ENCODE assay signal across 15 mouse cellular contexts in the genomic region with DNA sequence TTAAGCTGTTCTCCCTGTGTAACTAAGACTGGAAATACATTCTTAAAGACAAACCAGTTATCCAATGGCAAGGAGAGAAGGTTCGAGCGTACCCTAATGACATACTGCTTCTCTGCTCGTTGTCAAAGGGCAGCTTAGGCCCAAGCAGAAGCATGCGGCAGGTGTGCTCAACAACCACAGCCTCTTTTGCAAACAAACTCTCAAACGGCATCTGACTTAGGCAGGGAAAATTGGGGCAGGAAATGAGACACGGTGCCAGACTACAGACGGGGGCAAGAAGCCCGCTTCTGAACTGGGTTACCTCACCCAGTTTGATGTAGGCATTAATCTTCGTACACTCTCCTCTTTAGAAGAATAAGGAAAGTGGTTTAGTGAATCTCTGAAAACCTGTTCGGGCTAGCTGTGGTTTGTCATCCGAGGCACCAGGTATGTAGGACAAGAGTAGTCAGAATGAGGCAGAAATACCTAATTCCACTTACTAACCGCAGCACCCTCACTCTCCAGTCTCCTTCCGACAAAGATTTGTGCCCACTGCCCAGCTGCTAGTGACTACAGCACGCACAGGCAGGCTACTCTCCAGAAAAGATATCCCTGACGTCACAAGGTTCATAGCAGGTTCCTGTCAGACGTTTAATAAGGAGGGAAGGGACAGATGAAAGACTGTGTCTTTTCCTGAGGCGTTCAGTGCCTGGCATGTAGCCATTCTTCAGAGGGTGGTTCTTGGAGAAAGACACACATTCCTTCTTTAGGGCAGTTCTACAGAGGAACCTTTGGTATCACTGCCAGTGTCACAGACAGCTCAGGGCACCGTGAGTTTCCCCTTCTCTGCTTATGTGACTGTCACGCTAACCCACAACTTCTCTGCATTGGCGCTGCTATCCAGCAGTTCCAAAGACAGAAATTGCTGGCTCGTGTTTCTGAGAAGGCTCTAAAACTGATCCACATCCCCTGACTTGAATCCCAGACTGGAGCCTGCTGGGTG.
DNase-seq lines count a peak whose midpoint lies in the region; ATAC-seq and TF ChIP-seq lines count a peak whose summit lies in the region.
"Had no signal": no experiment of that assay in that cellular context is flagged by ENCODE, and none has a peak within 500 bp of the region (broad histone marks: within the 10 kb centered on the region; RNA-seq: fewer than 3 reads in every experiment).

No protein-coding gene starts in this region.

- WGBS in limb, embryonic 12.5 days: 42% methylated on average over 21 of the region's 21 CpGs
- 55% methylated on average over 21 of the region's 21 CpGs for WGBS in limb, embryonic 10.5 days
- 33% methylated on average over 21 of the region's 21 CpGs for WGBS in limb, embryonic 15.5 days
- WGBS in thymus, adult 2 months: 35% methylated on average over 21 of the region's 21 CpGs
- 70% methylated on average over 21 of the region's 21 CpGs for WGBS in liver, embryonic 11.5 days

- ATAC-seq in CD4-positive, CD25-positive, alpha-beta regulatory T cell, adult 4 months: no peak
- no peak for ATAC-seq in limb, embryonic 12.5 days (ENCODE audit: insufficient number of reproducible peaks, insufficient read depth, low FRiP score, low TSS enrichment, low read depth)
- no peak for ATAC-seq in limb, embryonic 15.5 days (ENCODE audit: insufficient number of reproducible peaks, low FRiP score, low TSS enrichment, low read depth)
- ATAC-seq in liver, embryonic 11.5 days (replicated peaks; ENCODE audit: low FRiP score): no peak
- ATAC-seq: forebrain, embryonic 15.5 days had no signal

- no peak overlapping the region for H3K4me2 ChIP-seq in limb, embryonic 12.5 days
- H3K4me2 ChIP-seq in limb, embryonic 15.5 days: no peak overlapping the region
- no peak overlapping the region for H3K4me2 ChIP-seq in liver, embryonic 11.5 days
- H3K4me2 ChIP-seq: embryonic facial prominence, embryonic 12.5 days; forebrain, embryonic 15.5 days; liver, embryonic 15.5 days; midbrain, embryonic 11.5 days had no signal

- peak; percentile 24 for DNase-seq in CD4-positive, CD25-positive, alpha-beta regulatory T cell, adult 2 months (ENCODE audit: low read depth, low spot score)
- DNase-seq in limb, embryonic 10.5 days (ENCODE audit: low spot score): no peak
- peak; percentile 52 for DNase-seq in thymus, adult 2 months
- DNase-seq in liver, embryonic 11.5 days (ENCODE audit: low spot score): no peak
- DNase-seq in kidney, postnatal 14 days: no peak
- DNase-seq: adrenal gland, postnatal 10 days; gastrocnemius, postnatal 36 days; heart, postnatal 10 days had no signal

- H3K4me1 ChIP-seq in limb, embryonic 12.5 days (replicated peaks): peaks cover 24% of the 10 kb centered on the region
- H3K4me1 ChIP-seq in limb, embryonic 10.5 days: peaks cover 23% of the 10 kb centered on the region
- H3K4me1 ChIP-seq in limb, embryonic 15.5 days: peaks cover 12% of the 10 kb centered on the region
- peaks cover 25% of the 10 kb centered on the region for H3K4me1 ChIP-seq in thymus, adult 2 months (replicated peaks; ENCODE audit: control insufficient read depth, insufficient read depth, low read length)
- H3K4me1 ChIP-seq in liver, embryonic 11.5 days (replicated peaks; ENCODE audit: control insufficient read depth, insufficient read depth, low read length): peaks cover 1% of the 10 kb centered on the region; the same call in 1 of the 2 replicates
- H3K4me1 ChIP-seq: liver, embryonic 15.5 days had no signal

- H3K36me3 ChIP-seq in limb, embryonic 12.5 days: no peaks in the 10 kb centered on the region
- no peaks in the 10 kb centered on the region for H3K36me3 ChIP-seq in limb, embryonic 10.5 days
- H3K36me3 ChIP-seq in limb, embryonic 15.5 days: no peaks in the 10 kb centered on the region
- H3K36me3 ChIP-seq in thymus, adult 2 months (ENCODE audit: control insufficient read depth, insufficient read depth, low read length): no peaks in the 10 kb centered on the region
- H3K36me3 ChIP-seq in liver, embryonic 11.5 days (ENCODE audit: control insufficient read depth, insufficient read depth, low read length): no peaks in the 10 kb centered on the region
- H3K36me3 ChIP-seq: embryonic facial prominence, embryonic 12.5 days; forebrain, embryonic 15.5 days; liver, embryonic 15.5 days had no signal

- H3K27ac ChIP-seq in limb, embryonic 12.5 days: peak overlapping the region; percentile 37; the same call in 1 of the 2 replicates
- no peak overlapping the region for H3K27ac ChIP-seq in limb, embryonic 10.5 days
- H3K27ac ChIP-seq in limb, embryonic 15.5 days: peak overlapping the region; percentile 54
- peak overlapping the region; percentile 89 for H3K27ac ChIP-seq in thymus, adult 2 months (ENCODE audit: control insufficient read depth, insufficient read depth, low read length)
- no peak overlapping the region for H3K27ac ChIP-seq in liver, embryonic 11.5 days (ENCODE audit: low read depth, low read length)
- H3K27ac ChIP-seq: embryonic facial prominence, embryonic 12.5 days; forebrain, embryonic 15.5 days; liver, embryonic 15.5 days had no signal

- no peak overlapping the region for H3K4me3 ChIP-seq in limb, embryonic 12.5 days (replicated peaks)
- H3K4me3 ChIP-seq in limb, embryonic 10.5 days: no peak overlapping the region
- H3K4me3 ChIP-seq in limb, embryonic 15.5 days: no peak overlapping the region
- H3K4me3 ChIP-seq in thymus, adult 2 months (ENCODE audit: control insufficient read depth, insufficient read depth, low read length): no peak overlapping the region
- no peak overlapping the region for H3K4me3 ChIP-seq in liver, embryonic 11.5 days (ENCODE audit: low read depth, low read length)
- H3K4me3 ChIP-seq: embryonic facial prominence, embryonic 12.5 days; forebrain, embryonic 15.5 days; liver, embryonic 15.5 days had no signal

- H3K27me3 ChIP-seq in limb, embryonic 12.5 days: peaks cover 11% of the 10 kb centered on the region; the same call in 1 of the 2 replicates
- H3K27me3 ChIP-seq in limb, embryonic 10.5 days (ENCODE audit: low read depth, poor library complexity, severe bottlenecking): no peaks in the 10 kb centered on the region
- no peaks in the 10 kb centered on the region for H3K27me3 ChIP-seq in limb, embryonic 15.5 days
- H3K27me3 ChIP-seq in thymus, adult 2 months (ENCODE audit: control insufficient read depth, insufficient read depth, low read length): no peaks in the 10 kb centered on the region
- H3K27me3 ChIP-seq in liver, embryonic 11.5 days (replicated peaks; ENCODE audit: control insufficient read depth, insufficient read depth, low read length): no peaks in the 10 kb centered on the region
- H3K27me3 ChIP-seq: embryonic facial prominence, embryonic 12.5 days; forebrain, embryonic 15.5 days; liver, embryonic 15.5 days had no signal

- TF ChIP-seq CTCF in thymus, adult 2 months (IDR thresholded peaks at IDR 0.05; ENCODE audit: borderline replicate concordance, control insufficient read depth, extremely low read depth, insufficient read depth, low read length, poor library complexity): no peak

- H3K9me3 ChIP-seq in limb, embryonic 12.5 days: no peaks in the 10 kb centered on the region
- no peaks in the 10 kb centered on the region for H3K9me3 ChIP-seq in limb, embryonic 10.5 days (replicated peaks)
- no peaks in the 10 kb centered on the region for H3K9me3 ChIP-seq in limb, embryonic 15.5 days
- H3K9me3 ChIP-seq in liver, embryonic 11.5 days (ENCODE audit: control insufficient read depth, low read length): no peaks in the 10 kb centered on the region
- H3K9me3 ChIP-seq: embryonic facial prominence, embryonic 12.5 days; forebrain, embryonic 15.5 days; liver, embryonic 15.5 days had no signal

- H3K9ac ChIP-seq in limb, embryonic 12.5 days (replicated peaks): no peak overlapping the region
- no peak overlapping the region for H3K9ac ChIP-seq in limb, embryonic 15.5 days
- no peak overlapping the region for H3K9ac ChIP-seq in liver, embryonic 11.5 days (ENCODE audit: low read depth, low read length)
- H3K9ac ChIP-seq: embryonic facial prominence, embryonic 12.5 days; forebrain, embryonic 15.5 days; liver, embryonic 15.5 days had no signal

- TF ChIP-seq POLR2A in thymus, adult 2 months (IDR thresholded peaks at IDR 0.05; ENCODE audit: control insufficient read depth, extremely low read depth, insufficient read depth, low read length, poor library complexity): 0 out of 2 replicates have a peak, but pooled peaks have one; percentile 38

Comparison
In these comparisons a context has a peak if more than half of its experiments do, and no peak if none do; other contexts are left out.
1. H3K27ac ChIP-seq: peak in limb, embryonic 12.5 days (single experiment), limb, embryonic 15.5 days (single experiment) and thymus, adult 2 months (single experiment); none in limb, embryonic 10.5 days (single experiment) and liver, embryonic 11.5 days (single experiment).
2. DNase-seq: peak in CD4-positive, CD25-positive, alpha-beta regulatory T cell, adult 2 months (single experiment) and thymus, adult 2 months (single experiment); none in limb, embryonic 10.5 days (single experiment), liver, embryonic 11.5 days (single experiment) and kidney, postnatal 14 days (single experiment).